Mouse (Mus musculus) bone marrow, adult 2 months (tissue): ENCODE results near the gene Rims3.

ENCODE experiments used
- CTCF ChIP-seq: fragments of 200-500 bp; IDR thresholded peaks from 2 replicates; pipeline ENCODE4 v1.5.1; 2011; ENCODE audit warnings: low read length, control low read depth; ENCODE audit not compliant: control insufficient read depth, insufficient read depth
- POLR2A ChIP-seq: fragments of 200-500 bp; IDR thresholded peaks from 2 replicates; pipeline ENCODE4 v1.6.1; 2011; ENCODE audit warnings: low read depth, mild to moderate bottlenecking, control low read depth, low read length, borderline replicate concordance; ENCODE audit not compliant: control insufficient read depth

- no peak for TF ChIP-seq CTCF
- TF ChIP-seq POLR2A: no peak
These were observed 27.5 kb downstream of the Rims3 start for GRCm38 (mm10) chr4:120882002-120882625.
